Mouse (Mus musculus) embryo, embryonic 10.5 days (tissue): ENCODE measurements around the gene Ap1g2.

ENCODE experiments used
- DNase-seq: peaks from one replicate; pipeline ENCODE4 v3.0.0-alpha.2; 2015; ENCODE audit warnings: low spot score

The Ap1g2 gene

DNA sequence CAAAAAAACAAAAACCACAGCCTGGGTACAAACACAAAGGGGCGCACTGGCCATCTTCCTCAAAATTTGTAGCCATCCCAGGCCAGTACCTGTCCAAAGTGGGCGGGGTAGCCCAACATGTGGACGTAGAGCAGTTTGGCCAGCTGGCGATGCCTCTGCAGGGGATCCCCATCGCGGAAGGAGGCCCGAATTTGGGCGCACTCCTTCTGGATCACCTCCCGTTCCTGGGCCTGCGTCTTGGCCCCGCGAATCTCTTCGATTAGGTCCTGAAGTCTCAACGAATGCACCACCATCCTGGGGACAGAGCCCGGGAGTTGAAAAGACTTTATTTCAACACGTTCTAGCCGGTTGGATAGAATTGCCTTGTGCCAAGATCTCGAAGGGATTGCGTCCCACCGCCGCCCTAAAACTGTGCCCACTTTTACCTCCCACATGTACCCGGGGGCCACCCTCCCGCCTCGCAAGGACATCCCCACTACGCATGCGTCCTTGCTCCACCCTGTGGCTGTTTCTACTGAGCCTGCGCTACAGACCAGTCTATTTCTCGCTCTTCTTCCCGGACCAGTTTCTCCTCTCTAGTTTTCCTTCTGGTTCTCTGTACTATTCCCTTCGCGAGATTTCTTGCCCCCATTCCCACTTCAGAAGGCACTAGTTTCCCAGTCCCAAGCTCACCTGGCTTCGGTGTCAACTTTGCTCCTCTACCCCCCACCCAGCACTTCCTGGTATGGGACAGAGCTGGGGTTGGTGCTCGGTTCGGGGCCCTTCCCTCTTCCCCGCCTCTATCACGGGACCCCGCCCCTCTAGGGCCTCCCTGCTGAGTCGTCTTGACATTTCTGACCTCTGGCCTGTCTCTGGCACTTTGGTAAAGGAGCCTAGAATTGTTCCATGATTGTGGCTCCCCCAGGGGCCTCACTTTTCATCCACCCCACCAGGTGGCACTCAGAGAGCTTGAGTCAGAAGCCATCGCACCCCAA, at the start of gene Ap1g2:
Gene Ap1g2 (minus strand): TSS at position 758 of the 974 bp plus-strand sequence.
- peak; percentile 87 for DNase-seq

- DNase-seq, result no peak
Measured at GRCm38 (mm10) chr14:55152951-55153481, 46.6 kb upstream of the Ap1g2 start.

DNA sequence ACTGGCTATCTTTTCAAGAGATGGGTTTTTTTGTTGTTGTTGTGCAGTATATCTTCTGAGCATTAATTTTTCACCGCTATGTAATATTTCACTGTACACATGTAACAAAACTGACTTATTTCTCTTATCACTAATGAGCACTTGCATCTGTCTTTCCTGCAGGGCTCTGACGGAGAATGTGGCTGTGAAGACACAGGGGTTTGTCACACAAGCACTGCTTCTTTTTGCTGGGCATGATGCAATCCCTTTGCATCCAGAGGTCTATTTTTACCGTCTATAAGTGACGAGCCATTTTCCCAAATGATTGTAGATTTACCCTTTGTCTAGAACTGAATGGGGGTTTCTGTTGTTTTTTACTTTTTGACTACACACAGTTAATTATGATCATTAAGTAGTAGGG, 45.8 kb upstream of the Ap1g2 start:
- DNase-seq, result no peak

GRCm38 (mm10) chr14:55150985-55151384, 44.6 kb upstream of the Ap1g2 start:
- DNase-seq, result no peak

GRCm38 (mm10) chr14:55149041-55149440, 42.6 kb upstream of the Ap1g2 start:
- no peak for DNase-seq

DNA sequence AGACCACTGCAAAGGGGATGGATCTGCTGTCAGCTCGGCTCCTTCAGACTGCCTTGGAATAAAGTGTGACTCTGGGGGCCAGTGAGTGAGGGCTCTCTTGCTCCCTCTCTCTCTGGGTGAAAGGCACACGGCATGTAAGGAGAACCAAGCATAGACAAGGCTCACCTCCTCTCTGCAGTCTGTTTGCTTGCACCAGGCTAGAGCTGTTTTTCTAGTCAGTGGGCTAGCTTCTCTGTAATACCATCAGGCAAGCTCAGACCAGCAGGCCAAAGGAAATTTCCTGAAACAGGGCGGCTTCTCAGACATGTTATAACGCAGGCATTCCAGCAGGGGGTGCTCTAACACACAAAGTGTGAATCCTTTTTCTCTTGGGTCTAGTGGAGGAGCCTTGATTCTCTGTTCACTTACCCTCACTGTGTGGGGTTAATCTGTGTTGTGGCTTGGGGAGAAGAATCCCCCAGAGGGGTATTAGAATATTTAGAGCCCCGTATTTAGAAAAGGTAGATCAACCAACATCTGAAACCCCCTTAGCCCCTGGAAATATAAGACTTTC, 42.0 kb upstream of the Ap1g2 start:
- peak; percentile 90 for DNase-seq

GRCm38 (mm10) chr14:55146829-55147401, 40.5 kb upstream of the Ap1g2 start:
- DNase-seq, result no peak

DNA sequence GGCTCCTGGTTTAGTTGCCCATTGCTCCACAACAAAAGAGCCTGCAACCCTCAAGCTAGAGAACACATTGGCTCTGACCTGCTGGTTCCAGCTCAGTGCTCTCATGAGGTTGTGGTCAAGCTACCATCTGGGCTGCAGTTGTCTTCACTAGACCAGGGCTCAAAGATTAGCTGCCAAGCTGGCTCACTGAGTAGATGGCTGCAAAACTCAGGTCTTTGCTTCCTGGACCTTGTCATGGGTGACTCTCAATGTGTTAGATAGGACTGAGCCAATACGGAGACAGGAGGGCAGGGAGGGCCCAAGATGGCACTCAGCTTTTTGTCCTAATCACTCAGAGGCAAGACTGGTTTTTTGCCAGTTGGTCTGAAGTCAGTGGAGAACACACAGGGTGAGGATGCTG, 39.9 kb upstream of the Ap1g2 start:
- DNase-seq, result no peak

- DNase-seq, result no peak
Measured at GRCm38 (mm10) chr14:55139313-55139712, 32.9 kb upstream of the Ap1g2 start.

DNA sequence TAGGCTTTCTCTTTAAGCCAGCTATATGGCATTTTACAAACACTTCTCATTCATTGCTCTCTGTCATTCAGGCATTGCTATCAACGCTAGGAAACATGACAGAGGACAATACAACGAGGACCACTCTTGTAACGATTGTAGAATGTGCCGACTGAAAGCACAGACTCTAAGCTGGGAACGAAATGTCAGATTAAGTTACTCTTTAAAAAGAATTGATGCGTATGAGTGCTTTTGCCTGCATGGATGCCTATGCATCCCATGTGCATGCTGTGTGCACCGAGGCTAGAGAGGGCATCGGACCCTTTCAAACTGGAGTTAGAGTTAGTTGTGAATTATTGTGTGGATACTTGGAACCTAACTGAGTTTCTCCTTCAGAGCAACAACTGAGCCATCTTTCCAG, 29.3 kb upstream of the Ap1g2 start:
- DNase-seq, result no peak

- no peak for DNase-seq
Measured at GRCm38 (mm10) chr14:55126521-55126920, 20.1 kb upstream of the Ap1g2 start.

GRCm38 (mm10) chr14:55125711-55126110, 19.3 kb upstream of the Ap1g2 start:
- no peak for DNase-seq

DNA sequence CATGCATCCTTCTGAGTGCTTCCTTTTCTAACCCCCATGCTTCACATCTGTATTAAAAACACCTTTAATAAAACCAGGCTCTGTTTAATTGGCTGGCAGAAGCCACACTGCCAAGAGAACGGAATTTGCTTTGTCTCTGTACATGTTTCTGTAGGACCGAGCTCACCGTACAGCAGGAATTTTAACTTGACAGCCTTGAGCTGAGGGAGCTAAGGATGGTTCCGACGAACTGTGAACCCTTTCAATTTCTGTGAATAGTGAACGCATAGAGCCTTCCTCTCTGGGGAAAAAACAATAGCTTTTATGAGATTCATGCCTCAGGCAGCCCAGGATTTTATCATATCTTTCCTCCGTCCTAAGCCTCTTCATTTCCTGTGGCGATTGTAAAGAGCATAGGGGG, 16.0 kb upstream of the Ap1g2 start:
- no peak for DNase-seq

GRCm38 (mm10) chr14:55121947-55122346, 15.6 kb upstream of the Ap1g2 start:
- DNase-seq, result peak; percentile 92

DNA sequence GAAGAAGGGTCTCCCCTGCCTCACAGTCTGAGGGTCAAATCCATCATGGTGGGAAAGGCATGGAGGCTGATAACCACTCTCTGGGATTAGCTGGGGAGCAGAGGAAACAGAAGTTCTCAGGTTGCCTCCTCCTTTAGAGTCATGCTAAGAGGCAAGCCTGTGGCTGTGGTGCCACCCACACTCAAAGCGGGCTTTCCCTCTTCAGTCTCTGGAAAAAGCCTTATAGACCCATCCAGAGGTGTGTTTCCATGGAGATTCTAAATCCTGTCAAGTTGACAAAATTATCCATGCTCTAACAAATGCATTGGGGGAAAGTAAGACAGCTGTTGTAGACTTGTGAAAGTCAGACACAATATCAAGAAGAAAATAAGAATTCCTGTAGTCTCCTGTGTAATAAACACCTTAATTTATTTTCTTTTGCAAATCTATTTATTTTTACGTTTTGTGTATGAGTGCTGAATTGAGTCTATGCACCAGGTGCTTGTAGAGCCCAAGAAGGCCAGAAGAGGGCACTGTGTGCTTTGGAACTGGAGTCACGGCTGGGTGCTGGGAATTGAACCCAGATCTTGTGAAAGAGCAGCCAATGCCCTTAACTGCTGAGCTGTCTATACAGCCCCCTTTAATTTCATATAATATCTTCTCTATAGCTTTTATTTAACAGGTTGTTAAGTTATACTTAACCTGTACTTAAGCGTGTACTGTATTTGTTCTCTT, 13.2 kb upstream of the Ap1g2 start:
- no peak for DNase-seq

GRCm38 (mm10) chr14:55118852-55119251, 12.5 kb upstream of the Ap1g2 start:
- DNase-seq, result no peak

GRCm38 (mm10) chr14:55116425-55117200, 10.2 kb upstream of the Ap1g2 start, which contains the start of gene Jph4:
Gene Jph4 (minus strand): TSS chr14:55116935.
- DNase-seq, result no peak

- no peak for DNase-seq
Measured at GRCm38 (mm10) chr14:55115846-55116245, 9.5 kb upstream of the Ap1g2 start.

GRCm38 (mm10) chr14:55114759-55115701, 8.6 kb upstream of the Ap1g2 start:
- peak; percentile 62 for DNase-seq

GRCm38 (mm10) chr14:55113975-55114645, 7.7 kb upstream of the Ap1g2 start:
- DNase-seq, result no peak
